Mouse (Mus musculus) liver, embryonic 16.5 days (tissue): ENCODE measurements around the gene Retn. TPM values are rescaled to one million over a fixed set of nuclear protein-coding genes. Genes with fewer than 3 reads are reported as not detected.

Experiments
- polyA plus RNA-seq: library from polyadenylated mRNA; unstranded; fragments of >200 nt; fragmentation: Nextera tagmentation; extraction: Ambion mirVana; gene quantifications from 2 replicates; pipeline ENCODE4 v1.2.1, GENCODE M21; 2015

Gene Retn
- polyA plus RNA-seq, 1 experiment from 2014 or later, result not detected

Other genes starting within 250 kb of the Retn start
- 8.1 and 8.5 TPM in 2 replicates for gene Pex11g, start 188.1 kb upstream of the Retn start, polyA plus RNA-seq
- not detected in 2 replicates for gene Tex45, start 184.9 kb upstream of the Retn start, polyA plus RNA-seq
- gene Zfp358, start 162.6 kb upstream of the Retn start, polyA plus RNA-seq, result 4.3 and 5.4 TPM in 2 replicates
- gene Mcoln1, start 155.3 kb upstream of the Retn start, polyA plus RNA-seq, result 19.2 and 21.1 TPM in 2 replicates
- gene Pnpla6, start 140.4 kb upstream of the Retn start, polyA plus RNA-seq, result 10.9 and 11.3 TPM in 2 replicates
- 3.1 and 4.8 TPM in 2 replicates for gene C330021F23Rik, start 87.8 kb upstream of the Retn start, polyA plus RNA-seq
- 1.4 and 2.6 TPM in 2 replicates for gene Camsap3, start 68.5 kb upstream of the Retn start, polyA plus RNA-seq
- gene Xab2, start 34.5 kb upstream of the Retn start, polyA plus RNA-seq, result 25.4 and 25.7 TPM in 2 replicates
- 76.2 and 80.9 TPM in 2 replicates for gene Pet100, start 34.2 kb upstream of the Retn start, polyA plus RNA-seq
- 0.07 TPM in 1 of 2 replicates, not detected in the other for gene Pcp2, start 30.2 kb upstream of the Retn start, polyA plus RNA-seq
- gene Stxbp2, start 24.8 kb upstream of the Retn start, polyA plus RNA-seq, result 48.6 and 50.9 TPM in 2 replicates
- 7.7 and 8.2 TPM in 2 replicates for gene Mcemp1, start 10.0 kb downstream of the Retn start, polyA plus RNA-seq
- gene Fcor, start 16.6 kb downstream of the Retn start, polyA plus RNA-seq, result 3.9 and 4.0 TPM in 2 replicates
- 12.9 and 13.0 TPM in 2 replicates for gene Trappc5, start 20.5 kb downstream of the Retn start, polyA plus RNA-seq
- not detected in 2 replicates for gene Fcer2a, start 38.4 kb downstream of the Retn start, polyA plus RNA-seq
- gene Clec4g, start 64.9 kb downstream of the Retn start, polyA plus RNA-seq, result 8.2 and 10.3 TPM in 2 replicates
- 0.07 and 0.24 TPM in 2 replicates for gene Cd209a, start 93.2 kb downstream of the Retn start, polyA plus RNA-seq
- not detected in 2 replicates for gene Cd209e, start 198.5 kb downstream of the Retn start, polyA plus RNA-seq
- not detected in 2 replicates for gene Cd209d, start 222.8 kb downstream of the Retn start, polyA plus RNA-seq